Mouse (Mus musculus) yolk sac, embryonic 10.5 days (tissue): ENCODE data around the gene Tns2.

Source experiments
- DNase-seq: peaks from one replicate; pipeline ENCODE4 v3.0.0-alpha.2; 2017; ENCODE audit warnings: low spot score

Gene Tns2

GRCm38 (mm10) chr15:102091688-102092087 is 8.5 kb upstream of the Tns2 start:
- no peak for DNase-seq

DNA sequence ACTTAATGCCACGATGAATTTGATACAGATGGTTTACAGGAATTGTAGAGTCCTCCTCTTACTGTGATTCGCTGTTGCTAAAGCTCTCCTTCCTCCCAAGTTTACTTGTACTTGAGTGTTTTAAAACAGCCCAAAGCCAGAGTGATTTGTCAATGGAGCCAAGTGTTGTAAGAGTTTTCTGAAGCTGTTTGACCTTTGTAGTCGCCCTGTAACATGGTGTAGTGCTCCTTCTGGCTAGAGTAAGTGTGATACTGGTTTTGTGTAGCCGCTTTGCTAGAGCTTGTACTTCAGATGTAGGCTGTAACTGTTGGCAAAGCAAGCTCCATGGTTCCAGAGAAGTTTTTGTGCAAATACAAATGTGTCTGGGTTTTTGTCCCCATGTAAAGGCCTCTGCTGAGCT is 8.0 kb upstream of the Tns2 start:
- DNase-seq: no peak

- DNase-seq: no peak
Observed at GRCm38 (mm10) chr15:102094157-102094556, 6.1 kb upstream of the Tns2 start.

DNA sequence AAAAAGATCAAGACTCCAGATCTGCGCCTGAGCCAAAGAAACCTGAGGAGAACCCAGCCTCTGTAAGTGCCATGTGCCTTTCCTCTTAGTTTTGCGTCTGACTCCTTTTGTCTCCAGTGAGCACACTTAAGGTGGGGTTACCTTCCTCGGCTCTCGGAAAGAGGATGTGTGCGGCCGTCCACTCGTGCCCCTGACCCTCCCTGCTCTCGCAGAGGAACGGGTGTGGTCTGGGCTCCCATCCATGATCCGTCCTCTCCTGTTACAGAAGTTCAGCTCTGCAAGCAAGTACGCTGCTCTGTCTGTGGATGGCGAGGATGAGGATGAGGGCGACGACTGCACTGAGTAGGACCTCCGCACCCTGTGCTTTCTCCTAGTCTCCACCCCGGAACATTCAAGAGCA is 5.2 kb upstream of the Tns2 start:
- DNase-seq: no peak

DNA sequence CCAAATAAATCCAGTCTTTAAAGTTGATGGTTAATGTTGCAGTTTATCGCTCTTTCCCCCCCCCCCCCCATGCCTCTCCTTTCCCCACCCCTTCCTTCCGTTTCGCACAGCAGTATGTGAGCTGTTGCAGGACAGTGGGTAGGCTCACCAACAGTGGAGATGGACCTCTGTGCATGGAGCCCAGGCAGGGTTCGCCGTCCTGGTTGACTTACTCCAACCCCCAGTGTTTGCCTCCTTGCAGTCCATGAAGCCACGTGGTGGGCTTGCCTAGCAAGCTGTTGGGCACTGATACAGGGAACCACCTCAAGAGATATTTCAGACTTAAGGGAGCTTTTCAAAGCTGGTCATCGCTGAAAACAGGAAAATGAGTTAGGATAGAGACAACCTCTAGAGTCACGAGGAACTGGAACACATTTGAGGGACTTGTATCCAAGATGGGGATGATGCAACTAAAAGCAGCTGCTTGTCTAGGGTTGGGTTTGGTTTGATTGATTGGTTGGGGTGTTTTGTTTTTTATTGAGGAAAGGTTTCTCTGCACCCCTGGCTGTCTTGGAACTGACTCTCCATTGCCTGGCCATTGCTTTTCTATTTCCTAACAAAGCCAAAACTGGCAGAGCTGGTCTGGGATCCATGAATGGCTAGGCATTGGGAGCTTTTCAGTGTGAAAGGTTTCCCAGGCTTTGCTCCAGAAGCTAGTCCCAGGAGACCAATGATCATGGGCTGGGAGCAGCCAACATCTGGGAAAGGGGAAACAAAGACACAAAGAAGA is 2.9 kb upstream of the Tns2 start:
- no peak for DNase-seq

DNA sequence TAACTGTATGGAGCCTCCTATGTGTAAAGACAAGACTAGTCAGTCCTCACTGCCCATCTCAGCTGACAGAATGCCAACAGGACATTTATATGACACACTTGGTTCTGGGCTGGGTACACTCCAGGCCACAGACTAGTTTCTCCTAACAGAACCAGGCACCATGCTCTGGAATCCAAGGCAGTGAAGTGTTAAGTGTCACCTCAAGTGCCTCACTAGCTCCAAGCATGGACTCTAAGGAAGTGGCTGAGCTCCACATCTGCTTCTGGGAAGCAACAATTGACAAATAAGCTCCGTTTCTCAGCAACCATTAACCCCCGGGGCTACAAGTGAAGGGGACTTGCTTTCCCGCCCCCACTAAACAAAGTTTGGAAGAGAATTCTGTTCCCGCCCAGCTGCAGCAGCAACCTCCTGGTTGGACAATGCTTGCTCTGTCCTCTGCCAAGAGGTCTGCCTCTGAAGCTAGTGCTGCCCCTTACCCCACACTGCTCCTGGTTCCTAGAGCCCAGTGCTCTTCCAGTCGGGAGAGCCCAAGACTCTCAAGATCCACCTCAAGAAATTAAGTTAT is 2.1 kb upstream of the Tns2 start:
- no peak for DNase-seq

- no peak for DNase-seq
Observed at GRCm38 (mm10) chr15:102099260-102099659, 953 bp upstream of the Tns2 start.

GRCm38 (mm10) chr15:102099771-102100160 is 447 bp upstream of the Tns2 start:
- no peak for DNase-seq

- DNase-seq: peak; percentile 53
Observed at GRCm38 (mm10) chr15:102100996-102101671, 921 bp downstream of the Tns2 start.

GRCm38 (mm10) chr15:102101672-102102541 is 1.7 kb downstream of the Tns2 start:
- DNase-seq: no peak

- peak; percentile 77 for DNase-seq
Observed at GRCm38 (mm10) chr15:102102548-102103121, 2.4 kb downstream of the Tns2 start.

DNA sequence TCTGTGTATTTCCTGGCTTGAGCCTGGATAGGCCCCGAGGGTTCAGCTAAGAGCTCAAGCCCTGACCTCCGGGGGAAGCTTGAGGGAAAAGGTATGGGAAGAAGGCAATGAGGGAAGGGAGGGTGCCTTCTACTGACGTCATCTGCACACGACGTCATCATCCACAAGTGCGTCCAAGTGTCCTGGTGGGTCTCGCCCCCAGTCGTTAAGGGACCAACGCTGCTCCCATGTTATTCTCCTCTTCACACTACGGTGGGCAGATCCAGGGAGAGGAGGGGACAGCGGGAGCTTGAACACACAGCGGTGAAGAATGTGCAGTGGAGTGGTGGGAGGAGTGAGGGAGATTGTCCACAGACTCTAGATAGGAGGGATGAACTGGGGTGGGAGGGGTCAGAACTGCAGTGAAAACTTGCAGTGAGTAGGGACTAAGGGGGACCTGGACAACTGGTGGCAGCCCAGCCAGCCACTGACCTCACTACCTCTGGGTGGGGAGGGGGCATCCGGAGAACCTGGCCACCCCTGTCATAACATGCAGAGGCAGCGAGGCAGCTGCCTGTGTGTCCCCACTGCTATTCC is 3.2 kb downstream of the Tns2 start:
- peak; percentile 85 for DNase-seq

DNA sequence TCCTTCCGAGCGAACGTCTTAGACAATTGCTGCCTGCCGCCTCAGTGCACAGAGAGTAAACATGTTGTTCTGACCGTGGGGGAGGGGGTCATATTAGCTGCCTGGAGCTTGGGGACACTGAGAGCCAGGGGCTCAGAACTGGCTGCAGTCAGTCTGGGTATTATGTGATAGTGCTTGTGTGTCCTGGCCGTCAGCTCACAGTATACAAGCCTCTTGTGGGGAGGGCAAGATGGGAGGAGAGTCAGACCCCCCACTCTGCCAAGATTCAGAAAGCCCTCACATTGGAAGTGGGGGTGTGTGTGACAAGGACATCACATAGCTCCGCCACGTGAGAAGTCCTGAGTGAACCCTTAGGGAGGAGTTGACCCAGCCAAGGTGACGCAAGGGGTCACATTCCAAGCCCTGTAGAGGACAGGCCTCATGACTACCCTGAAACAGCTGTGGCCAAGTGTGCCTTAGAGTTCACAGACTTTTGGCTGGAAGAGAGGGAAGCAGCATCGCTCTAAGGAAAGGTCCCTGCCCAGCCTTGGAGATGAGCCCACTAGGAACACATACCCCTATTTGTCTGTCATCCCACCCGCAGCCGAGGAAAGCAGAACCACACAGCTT is 3.8 kb downstream of the Tns2 start:
- DNase-seq: peak; percentile 89

- no peak for DNase-seq
Observed at GRCm38 (mm10) chr15:102105360-102105759, 5.1 kb downstream of the Tns2 start.

DNA sequence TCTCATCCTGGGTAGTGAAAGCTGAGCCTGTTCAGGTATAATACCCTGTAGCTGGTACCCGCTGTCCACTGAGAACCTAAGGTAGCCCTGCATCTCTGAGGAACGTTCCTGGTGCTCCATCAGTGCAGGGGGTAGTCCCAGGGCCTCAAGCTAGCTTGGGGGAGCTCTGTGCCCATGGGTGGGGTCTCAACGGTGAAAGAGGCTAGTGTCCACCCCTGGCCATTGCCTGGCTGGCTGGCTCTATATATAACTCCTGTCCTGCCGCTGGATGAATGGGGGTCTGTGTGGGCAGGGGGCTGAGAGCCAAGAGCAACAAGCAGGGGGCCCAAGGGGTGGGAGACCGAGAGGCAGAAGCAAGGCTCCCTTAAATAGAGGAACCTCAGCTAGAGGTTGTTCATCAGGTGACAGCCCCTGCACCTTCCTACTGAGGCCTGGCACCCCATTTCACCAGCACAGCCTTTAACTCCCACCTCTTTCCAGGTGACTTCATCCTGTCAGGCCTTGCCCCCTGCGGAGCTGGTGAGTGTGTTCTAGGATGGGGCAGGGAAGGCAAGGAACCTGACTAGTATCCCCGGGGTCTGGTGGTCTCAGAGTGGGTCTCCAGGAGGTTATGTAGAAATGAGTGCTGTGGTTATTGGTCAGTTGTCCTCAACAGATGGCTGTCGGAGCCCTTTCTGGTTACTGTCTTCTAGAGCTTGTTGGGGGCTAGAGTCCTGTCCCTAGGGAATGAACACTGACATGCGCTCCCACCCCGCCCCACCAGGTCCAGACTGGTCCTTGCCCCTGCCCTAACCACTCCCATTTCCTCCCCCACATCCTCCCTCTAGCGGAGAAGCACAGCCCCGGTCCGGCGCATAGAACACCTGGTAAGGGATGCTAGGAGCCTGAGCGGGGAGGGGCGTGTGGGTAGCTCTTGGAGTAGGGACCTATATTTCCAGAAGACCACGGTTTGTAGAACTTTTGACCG is 5.8 kb downstream of the Tns2 start:
- DNase-seq: peak; percentile 52

DNA sequence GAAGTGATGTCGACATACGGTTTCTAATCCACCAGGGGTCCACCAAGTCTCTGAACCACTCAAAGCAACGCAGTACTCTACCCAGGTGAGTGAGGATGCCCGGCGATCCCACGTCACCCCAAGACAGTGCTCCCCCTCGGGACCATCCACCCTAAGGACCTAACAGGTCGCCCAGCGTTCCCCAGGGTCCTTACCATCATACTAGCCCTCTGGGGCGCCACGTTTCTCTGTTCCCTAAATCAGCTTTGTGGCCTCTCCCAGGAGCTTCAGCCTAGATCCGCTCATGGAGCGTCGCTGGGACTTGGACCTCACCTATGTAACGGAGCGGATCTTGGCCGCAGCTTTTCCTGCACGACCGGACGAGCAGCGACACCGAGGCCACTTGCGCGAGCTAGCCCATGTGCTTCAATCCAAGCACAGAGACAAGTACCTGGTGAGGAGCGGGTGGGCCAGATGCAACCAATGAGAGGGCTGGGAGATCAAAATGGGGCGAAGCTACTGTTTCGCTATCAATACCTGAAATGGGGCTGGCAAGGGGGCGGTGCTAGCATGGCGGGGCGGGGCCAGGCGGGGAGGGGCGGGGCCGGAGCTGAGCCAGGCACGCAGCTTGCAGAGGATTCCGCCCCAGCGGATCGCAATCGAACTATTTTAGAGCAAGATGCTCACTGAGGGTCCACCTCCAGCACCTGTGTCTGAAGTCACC is 6.7 kb downstream of the Tns2 start:
- peak; percentile 66 for DNase-seq

DNA sequence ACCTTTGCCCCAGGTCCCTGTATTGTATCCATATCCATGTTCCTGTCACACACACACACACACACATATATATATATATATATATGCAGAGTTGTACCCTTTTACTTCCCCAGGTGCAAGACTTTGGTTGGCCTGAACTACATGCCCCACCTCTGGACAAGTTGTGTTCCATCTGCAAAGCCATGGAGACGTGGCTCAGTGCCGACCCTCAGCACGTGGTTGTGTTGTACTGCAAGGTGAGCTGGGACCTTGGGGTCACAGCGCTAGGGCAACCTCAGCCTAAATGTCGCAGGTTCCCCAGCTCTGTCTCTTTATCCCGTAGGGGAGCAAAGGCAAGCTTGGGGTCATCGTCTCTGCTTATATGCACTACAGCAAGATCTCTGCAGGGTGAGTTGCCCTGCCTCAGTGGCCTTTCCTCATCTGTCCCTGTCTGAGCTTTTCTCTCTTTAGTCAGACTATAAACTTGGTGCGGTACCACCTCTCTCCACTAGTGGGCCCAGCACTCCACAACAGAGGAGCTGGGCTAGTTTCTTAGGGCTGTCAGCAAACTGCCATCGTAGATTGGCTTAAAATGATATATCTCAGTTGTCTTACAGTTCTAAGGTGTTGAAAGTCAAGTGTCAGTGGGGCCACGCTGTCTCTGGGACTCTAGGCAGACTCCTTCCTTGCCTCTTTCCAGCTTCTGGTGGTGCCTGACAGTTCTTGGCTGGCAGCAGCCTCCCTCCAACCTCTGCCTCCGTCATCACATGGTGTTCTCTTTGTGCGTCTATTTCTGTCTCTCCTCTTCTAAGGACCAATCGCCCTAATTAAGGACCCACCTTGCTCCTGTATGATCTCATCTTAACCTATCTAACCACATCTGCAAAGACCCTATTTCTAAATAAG is 7.7 kb downstream of the Tns2 start:
- DNase-seq: no peak
